Mouse (Mus musculus) Patski (cell line): ENCODE results near the gene Smco4. TPM values are rescaled to one million over a fixed set of nuclear protein-coding genes. Genes with fewer than 3 reads are reported as not detected.

Source experiments
- ATAC-seq: fragments of 100-300 bp; one replicate; pipeline ENCODE4 v1.8.0; 2021
- CTCF ChIA-PET: fragments of 350-600 bp; sonication (Branson Sonifier 250); formaldehyde crosslinking; loops from one replicate; lab custom pipeline; 2022; ENCODE audit warnings: inconsistent platforms; lab: Charles Lee
- POLR2A ChIA-PET: fragments of 350-600 bp; sonication (Branson Sonifier 250); formaldehyde crosslinking; loops from one replicate; lab custom pipeline; 2022; ENCODE audit warnings: antibody characterized with exemption, inconsistent platforms; lab: Charles Lee
- DNase-seq: peaks from one replicate; pipeline ENCODE4 v3.0.0-alpha.2; 2011; ENCODE audit warnings: low read depth, low spot score
- H3K27me3 ChIP-seq: fragments of 371-371 bp; one replicate; pipeline ENCODE4 v1.5.1; 2021
- CTCF ChIP-seq: fragments of 100-300 bp; IDR thresholded peaks from one replicate; pipeline ENCODE4 v1.5.1; 2021
- in situ Hi-C: fragments of 300-500 bp; cut with MboI; formaldehyde crosslinking; loops from 3 replicates; pipeline ENCODE4 v1.11.1; 2018; ENCODE audit warnings: low pct_unique_long_range_greater_than_20kb, mixed read lengths
- polyA plus RNA-seq: library from polyadenylated mRNA; unstranded; gene quantifications from one replicate; pipeline ENCODE4 v1.2.3, GENCODE M21; 2021

Smco4 gene
- 15.8 TPM for polyA plus RNA-seq

DNA sequence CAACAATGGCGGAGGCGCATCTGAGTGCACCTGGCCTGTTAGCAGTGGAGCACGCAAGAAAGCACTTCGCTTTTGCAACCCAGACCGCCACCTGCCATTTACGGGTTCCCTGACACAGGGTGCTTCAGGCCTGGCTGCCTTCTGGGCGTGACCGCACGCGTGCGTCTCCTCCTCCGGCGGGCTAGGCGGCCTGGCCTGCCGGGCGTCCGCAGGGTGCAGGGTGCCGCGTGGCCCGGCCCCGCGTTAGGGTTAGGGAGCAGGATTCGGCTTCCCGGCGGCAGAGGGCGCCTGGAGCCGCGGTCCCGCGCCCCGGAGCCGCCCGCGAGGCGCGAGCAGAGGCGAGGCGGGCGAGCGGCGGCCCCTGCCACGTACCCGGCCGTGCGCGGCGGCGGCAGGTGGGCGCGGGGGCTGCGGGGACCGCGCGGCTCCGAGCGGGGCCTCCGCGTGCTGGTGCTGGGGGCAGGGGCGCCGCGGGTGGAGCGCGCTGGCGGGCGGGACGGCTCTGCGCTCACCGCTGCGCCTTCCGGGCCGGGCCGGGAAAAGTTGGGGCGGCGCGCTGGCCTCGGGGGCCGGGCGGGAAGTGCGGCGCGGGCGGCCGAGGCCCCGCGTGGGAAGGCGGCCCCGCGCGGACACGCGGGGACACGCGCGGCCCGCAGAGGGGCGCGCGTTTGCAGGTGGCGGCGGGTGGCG is at the start of gene Smco4:
TSS of gene Smco4 (plus strand) at position 198 of the 690 bp plus-strand sequence.
- CTCF ChIA-PET, result interaction anchor here (0.9 to 2.5 kb wide), 3 partner anchors 12 to 46 kb away, joined by 3 to 7 read pairs (median 4); no protein-coding TSS in a partner anchor
- no peaks in the 10 kb centered on the region for H3K27me3 ChIP-seq
- POLR2A ChIA-PET, result no interaction called here
- in situ Hi-C loops, result loop anchor here (10.0 kb wide), 1 partner anchor 249 kb away; no protein-coding TSS in a partner anchor
- TF ChIP-seq CTCF, result peak; percentile 91
- ATAC-seq, result peak; percentile 90
- no peak for DNase-seq

DNA sequence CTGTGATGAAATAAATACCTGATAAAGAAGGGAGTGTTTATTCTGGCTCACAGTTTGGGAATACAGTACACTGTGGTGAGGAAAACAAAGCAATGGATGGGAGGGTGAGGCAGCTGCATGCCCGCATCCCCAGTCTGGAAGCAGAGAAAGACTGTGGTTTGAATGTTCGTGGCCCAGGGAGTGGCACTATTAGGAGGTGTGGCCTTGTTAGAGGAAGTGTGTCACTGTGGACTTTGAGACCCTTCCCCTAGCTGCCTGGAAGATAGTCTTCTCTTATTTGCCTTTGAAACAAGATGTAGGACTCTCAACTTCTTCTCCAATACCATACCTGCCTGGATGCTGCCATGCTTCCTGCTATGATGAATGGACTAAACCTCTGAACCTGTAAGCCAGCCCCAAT is 45.8 kb upstream of the Smco4 start:
- H3K27me3 ChIP-seq, result peaks cover 45% of the 10 kb centered on the region
- CTCF ChIA-PET, result no interaction called here
- DNase-seq (no peak), ATAC-seq (no peak)
- TF ChIP-seq CTCF, result no peak
- in situ Hi-C loops, result no loop called here
- POLR2A ChIA-PET, result no interaction called here

DNA sequence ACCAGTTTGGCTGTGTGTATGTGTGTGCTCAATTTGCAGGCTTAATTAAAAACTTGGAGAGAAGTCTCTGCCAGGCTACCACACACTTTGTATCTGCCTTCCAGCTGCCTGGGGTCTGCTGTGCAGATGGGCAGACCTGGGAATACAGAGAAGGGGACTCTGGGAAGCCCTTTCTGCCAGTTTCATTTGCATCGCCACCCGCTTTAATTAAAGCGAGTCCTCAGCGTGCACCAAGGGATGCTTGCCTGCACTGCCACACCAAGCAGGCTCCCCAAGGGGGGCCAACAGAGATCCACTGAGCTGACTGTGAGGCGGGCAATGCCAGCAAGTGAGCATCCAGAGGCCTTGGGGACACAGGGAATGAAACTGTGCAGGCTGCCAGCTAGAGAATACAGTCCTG is 42.3 kb upstream of the Smco4 start:
- CTCF ChIA-PET, result no interaction called here
- POLR2A ChIA-PET, result no interaction called here
- ATAC-seq (no peak), DNase-seq (no peak)
- TF ChIP-seq CTCF, result no peak
- peaks cover 48% of the 10 kb centered on the region for H3K27me3 ChIP-seq
- in situ Hi-C loops, result no loop called here

DNA sequence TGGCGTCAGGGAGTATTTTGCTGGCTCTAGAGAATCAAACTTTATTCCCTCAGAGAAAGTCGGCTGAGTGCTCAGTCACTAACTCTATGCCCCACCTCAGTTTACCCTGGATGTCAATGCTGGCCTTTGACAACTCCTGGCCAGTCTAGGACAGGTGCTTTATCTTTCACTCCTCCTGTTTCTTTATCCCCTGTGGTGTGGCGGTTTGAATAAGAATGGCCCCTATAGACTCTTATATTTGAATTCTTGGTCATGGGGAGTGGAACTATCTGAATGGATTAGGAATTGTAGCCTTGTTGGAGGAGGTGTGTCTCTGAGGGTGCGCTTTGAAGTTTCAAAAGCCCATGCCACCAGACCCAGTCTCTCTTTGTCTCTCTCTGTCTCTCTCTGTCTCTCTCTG is 21.0 kb upstream of the Smco4 start:
- ChIA-PET CTCF (no interaction called here), POLR2A (no interaction called here)
- TF ChIP-seq CTCF, result no peak
- ATAC-seq, result no peak
- H3K27me3 ChIP-seq, result peaks cover 12% of the 10 kb centered on the region
- DNase-seq, result no peak
- in situ Hi-C loops, result no loop called here

DNA sequence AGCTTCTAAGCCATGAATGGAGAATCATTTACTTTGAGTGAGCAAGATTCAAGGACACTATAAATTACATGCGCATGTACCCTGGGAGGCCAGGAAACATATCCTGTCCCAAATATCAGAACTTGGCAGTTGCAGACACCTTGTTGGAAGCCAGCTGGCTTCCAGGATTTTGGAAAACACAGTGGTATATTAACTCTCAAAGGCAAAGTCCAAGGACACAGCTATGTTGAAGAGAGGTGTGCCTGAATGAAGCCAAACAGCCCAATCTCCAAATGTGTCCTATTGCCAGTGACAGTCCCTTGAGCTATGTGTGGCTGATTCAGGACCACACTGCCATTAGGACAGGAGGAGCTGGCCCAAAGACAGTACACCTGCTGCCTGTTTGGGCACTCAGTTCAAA is 20.0 kb upstream of the Smco4 start:
- in situ Hi-C loops, result no loop called here
- peaks cover 12% of the 10 kb centered on the region for H3K27me3 ChIP-seq
- ATAC-seq (no peak), DNase-seq (no peak)
- POLR2A ChIA-PET, result no interaction called here
- TF ChIP-seq CTCF, result no peak
- CTCF ChIA-PET, result no interaction called here

DNA sequence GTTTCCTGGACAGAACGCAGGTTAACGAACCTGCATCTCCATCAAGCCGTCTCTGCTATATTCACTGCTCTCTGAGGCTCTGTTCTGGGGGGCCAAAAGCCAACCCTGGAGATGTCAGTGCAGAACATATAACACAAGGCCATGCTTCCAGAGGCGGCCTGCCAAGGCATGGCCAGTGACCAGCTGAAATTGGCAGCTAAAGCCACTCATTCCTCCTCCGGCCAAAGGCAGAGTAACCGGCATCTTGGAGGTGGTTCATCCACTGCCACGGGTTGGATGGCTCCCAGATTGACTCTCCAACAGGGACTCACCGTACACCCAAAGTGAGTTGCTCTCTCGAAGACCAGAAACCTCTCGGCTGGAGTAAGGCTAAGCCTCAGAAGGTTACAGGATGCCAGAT is 15.7 kb upstream of the Smco4 start:
- no peak for TF ChIP-seq CTCF
- POLR2A ChIA-PET, result no interaction called here
- ATAC-seq (no peak), DNase-seq (no peak)
- CTCF ChIA-PET, result no interaction called here
- in situ Hi-C loops, result no loop called here
- peaks cover 12% of the 10 kb centered on the region for H3K27me3 ChIP-seq

DNA sequence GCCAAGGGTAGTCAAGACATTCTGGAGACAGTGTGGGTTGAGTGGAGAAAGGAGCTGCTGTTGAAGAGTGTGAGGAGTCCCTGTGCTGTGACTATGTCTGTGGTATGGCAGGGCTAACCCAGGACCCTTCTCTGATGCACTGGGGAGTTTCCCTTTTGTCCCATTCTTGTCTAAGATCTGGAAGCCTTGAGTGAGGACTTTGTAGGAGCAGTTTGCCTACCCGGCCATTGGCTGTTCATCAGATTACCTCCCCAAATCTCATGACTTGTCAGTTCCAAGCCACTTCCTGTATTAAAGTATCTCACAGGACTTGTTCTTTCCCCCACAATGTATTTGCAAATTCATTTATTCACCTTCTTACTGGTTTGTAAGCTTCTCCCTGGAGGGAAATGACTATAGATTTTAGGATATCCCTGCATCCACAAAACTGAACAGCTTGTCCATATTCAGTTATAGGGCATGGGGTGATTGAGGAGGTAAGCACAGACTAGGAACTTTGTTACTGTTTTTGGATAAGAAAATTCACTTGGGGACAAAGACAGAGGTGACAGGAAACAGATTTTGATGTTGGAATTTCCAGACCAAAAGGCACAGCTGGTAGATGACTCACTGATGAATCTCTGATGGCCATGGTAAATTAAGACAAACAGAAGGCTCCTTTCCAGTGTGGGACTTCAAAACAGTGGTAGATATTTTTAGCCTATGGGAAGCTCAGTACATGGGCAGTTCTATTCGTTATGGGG is 5.4 kb upstream of the Smco4 start:
- no peak for DNase-seq
- no peak for ATAC-seq
- peaks cover 3% of the 10 kb centered on the region for H3K27me3 ChIP-seq
- in situ Hi-C loops, result loop anchor here (5.0 kb wide), 1 partner anchor 194 kb away; no protein-coding TSS in a partner anchor
- TF ChIP-seq CTCF, result no peak
- ChIA-PET POLR2A (no interaction called here), CTCF (interaction anchor here (1.3 kb wide), 1 partner anchor 122 kb away, joined by 4 read pairs; no protein-coding TSS in a partner anchor)

DNA sequence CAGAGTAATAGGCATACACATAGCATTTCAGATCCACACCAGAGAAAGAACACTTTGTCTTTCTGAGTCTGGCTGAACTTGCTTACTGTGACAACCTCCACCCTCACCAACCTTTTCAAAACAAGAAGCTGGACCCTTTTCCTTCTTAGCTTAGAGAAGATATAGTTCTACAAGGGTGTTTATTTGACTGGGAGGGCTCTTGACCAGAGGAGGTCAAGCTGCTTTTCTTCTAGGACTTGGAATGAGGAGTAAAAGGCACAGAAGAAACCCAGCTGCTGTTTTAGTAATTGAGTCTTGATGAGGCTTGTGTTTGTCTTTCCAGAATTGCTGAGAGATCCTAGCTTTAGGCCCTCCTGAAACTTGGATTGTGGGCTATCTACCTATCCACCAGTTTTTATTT is 3.9 kb upstream of the Smco4 start:
- DNase-seq (no peak), ATAC-seq (no peak)
- TF ChIP-seq CTCF, result no peak
- POLR2A ChIA-PET, result interaction anchor here (0.7 kb wide), 1 partner anchor 787 kb away, joined by 3 read pairs; no protein-coding TSS in a partner anchor
- in situ Hi-C loops, result loop anchor here (5.0 kb wide), 1 partner anchor 193 kb away; no protein-coding TSS in a partner anchor
- CTCF ChIA-PET, result interaction anchor here (0.8 to 1.1 kb wide), 4 partner anchors 9 to 66 kb away, joined by 3 to 4 read pairs (median 3); no protein-coding TSS in a partner anchor
- H3K27me3 ChIP-seq, result peaks cover 3% of the 10 kb centered on the region

DNA sequence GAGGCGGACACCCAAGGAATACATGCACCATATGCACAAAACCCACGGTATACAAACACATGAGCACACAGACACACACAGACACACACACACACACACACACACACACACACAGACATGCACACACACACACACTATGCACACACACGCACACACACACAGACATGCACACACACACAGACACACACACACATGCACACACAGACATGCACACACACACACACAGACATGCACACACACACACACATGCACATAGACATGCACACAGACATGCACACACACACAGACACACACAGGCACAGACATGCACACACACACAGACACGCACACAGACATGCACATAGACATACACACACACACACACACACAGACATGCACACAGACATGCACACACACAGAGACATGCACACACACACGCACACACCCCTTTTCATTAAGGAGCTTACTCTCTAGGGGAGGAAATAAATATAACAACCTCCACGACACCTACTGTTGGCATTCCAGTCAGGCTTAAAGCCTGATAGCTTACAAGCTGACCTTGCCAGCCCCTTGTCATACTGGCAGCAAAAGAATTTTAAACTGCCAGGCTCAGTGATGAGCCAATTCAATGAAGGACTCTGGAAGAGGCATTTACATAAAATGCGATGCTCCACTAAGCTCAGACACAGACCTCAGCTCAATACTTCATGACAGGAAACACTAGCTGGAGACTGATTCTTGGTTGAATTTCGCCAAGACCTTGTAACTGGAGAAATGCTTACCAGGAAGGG is 2.7 kb upstream of the Smco4 start:
- in situ Hi-C loops, result loop anchor here (10.0 kb wide), 1 partner anchor 246 kb away; no protein-coding TSS in a partner anchor

DNA sequence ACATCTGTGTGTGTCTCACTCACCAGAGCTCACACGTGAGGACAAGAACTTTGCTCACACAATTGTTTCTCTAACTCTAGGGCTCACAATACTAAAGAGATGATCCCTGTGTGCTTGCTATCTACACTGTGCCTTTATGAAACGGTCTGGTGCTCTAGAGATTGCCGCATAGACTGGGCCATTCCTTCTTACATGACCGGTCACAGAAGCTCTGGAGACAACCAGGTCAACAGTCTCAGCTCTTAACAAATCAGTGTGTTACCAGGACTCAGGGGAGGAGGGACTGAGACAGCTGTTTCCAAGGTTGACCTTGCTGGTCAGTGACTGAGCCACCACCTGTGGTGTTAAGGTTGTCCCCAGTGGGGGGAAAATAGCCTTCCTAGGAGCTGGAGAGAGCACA is 1.5 kb upstream of the Smco4 start:
- TF ChIP-seq CTCF, result no peak
- in situ Hi-C loops, result loop anchor here (10.0 kb wide), 1 partner anchor 247 kb away; no protein-coding TSS in a partner anchor
- ATAC-seq, result no peak
- no peak for DNase-seq
- ChIA-PET POLR2A (interaction anchor here (1.0 kb wide), 1 partner anchor 190 kb away, joined by 3 read pairs; no protein-coding TSS in a partner anchor), CTCF (interaction anchor here (1.2 to 1.9 kb wide), 4 partner anchors 15 to 193 kb away, joined by 3 to 7 read pairs (median 4); no protein-coding TSS in a partner anchor)
- H3K27me3 ChIP-seq, result no peaks in the 10 kb centered on the region

More for the DNA sequence above, 2.7 kb upstream of the Smco4 start:
- ATAC-seq (peak; percentile 63), DNase-seq (no peak)
- ChIA-PET CTCF (interaction anchor here (1.2 to 1.9 kb wide), 2 partner anchors 190 to 192 kb away, joined by 4 to 7 read pairs; no protein-coding TSS in a partner anchor), POLR2A (interaction anchor here (1.0 kb wide), 1 partner anchor 191 kb away, joined by 3 read pairs; no protein-coding TSS in a partner anchor)
- peaks cover 3% of the 10 kb centered on the region for H3K27me3 ChIP-seq
- TF ChIP-seq CTCF, result no peak
